Comparison of ENCODE assay signal across 25 mouse cellular contexts in the genomic region with DNA sequence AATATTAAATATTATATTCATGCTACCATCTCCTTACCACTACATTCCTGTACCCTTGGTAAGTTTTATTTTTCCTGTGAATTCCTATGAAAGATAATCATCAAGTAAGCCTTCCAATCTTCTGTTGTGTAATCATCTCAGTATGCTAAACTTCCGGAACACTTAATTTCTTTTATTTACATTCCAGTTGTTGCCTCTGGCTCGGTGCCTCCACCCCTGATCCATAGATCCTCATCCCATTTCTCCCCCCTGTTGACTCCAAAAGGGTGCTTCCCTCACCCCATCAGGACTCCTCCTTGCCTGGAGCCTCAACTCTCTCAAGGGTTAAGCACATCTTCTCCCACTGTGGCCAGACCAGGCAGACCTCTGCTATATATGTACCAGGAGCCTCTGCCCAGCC.
"Had no signal": no experiment of that assay in that cellular context is flagged by ENCODE, and none has a peak within 500 bp of the region (broad histone marks: within the 10 kb centered on the region; RNA-seq: fewer than 3 reads in every experiment).

No protein-coding gene starts in this region.

- ATAC-seq: hindbrain, postnatal 0 days; intestine, embryonic 16.5 days had no signal

- H3K36me3 ChIP-seq: heart, embryonic 13.5 days; heart, embryonic 15.5 days; hindbrain, embryonic 13.5 days; hindbrain, embryonic 15.5 days; kidney, embryonic 15.5 days; limb, embryonic 13.5 days; limb, embryonic 15.5 days had no signal

- H3K27me3 ChIP-seq: heart, embryonic 13.5 days; heart, embryonic 15.5 days; hindbrain, embryonic 13.5 days; hindbrain, embryonic 15.5 days; kidney, embryonic 15.5 days; limb, embryonic 13.5 days; limb, embryonic 15.5 days had no signal

- H3K4me2 ChIP-seq: heart, embryonic 11.5 days; heart, embryonic 13.5 days; heart, embryonic 15.5 days; hindbrain, embryonic 13.5 days; hindbrain, embryonic 15.5 days; kidney, embryonic 15.5 days; limb, embryonic 13.5 days; limb, embryonic 15.5 days had no signal

- H3K27ac ChIP-seq: heart, adult 2 months; heart, embryonic 13.5 days; heart, embryonic 15.5 days; hindbrain, embryonic 13.5 days; hindbrain, embryonic 15.5 days; hindbrain, postnatal 0 days; kidney, embryonic 15.5 days; kidney, postnatal 0 days; limb, embryonic 13.5 days; limb, embryonic 15.5 days had no signal

- H3K4me1 ChIP-seq: heart, embryonic 13.5 days; heart, embryonic 15.5 days; hindbrain, embryonic 13.5 days; hindbrain, embryonic 15.5 days; kidney, embryonic 15.5 days; limb, embryonic 13.5 days; limb, embryonic 15.5 days had no signal

- H3K9me3 ChIP-seq: heart, embryonic 13.5 days; heart, embryonic 15.5 days; hindbrain, embryonic 13.5 days; hindbrain, embryonic 15.5 days; kidney, embryonic 15.5 days; limb, embryonic 15.5 days had no signal

- H3K4me3 ChIP-seq: heart, adult 2 months; heart, embryonic 13.5 days; heart, embryonic 15.5 days; hindbrain, embryonic 13.5 days; hindbrain, embryonic 15.5 days; kidney, embryonic 15.5 days; limb, embryonic 13.5 days; limb, embryonic 15.5 days had no signal

- H3K9ac ChIP-seq: heart, embryonic 13.5 days; heart, embryonic 15.5 days; hindbrain, embryonic 13.5 days; hindbrain, embryonic 15.5 days; kidney, embryonic 15.5 days; limb, embryonic 13.5 days; limb, embryonic 15.5 days had no signal

- DNase-seq: gastrocnemius, postnatal 14 days; gastrocnemius, postnatal 36 days; heart, adult 11 months; heart, adult 2 months; heart, postnatal 14 days; heart, postnatal 36 days; kidney, adult 11 months; kidney, adult 2 months; kidney, adult 9 months; kidney, postnatal 14 days; kidney, postnatal 36 days; layer of hippocampus, adult 9-11 months; layer of hippocampus, postnatal 36 days; left cerebral cortex, postnatal 4 days had no signal
